Mouse (Mus musculus): ENCODE results near the gene Mmp12.
"Not testable (repeated sequence)": the region's sequence is repeated elsewhere in the genome, so short reads cannot be mapped to it uniquely, and the experiment has no call there.

Mmp12 gene

DNA sequence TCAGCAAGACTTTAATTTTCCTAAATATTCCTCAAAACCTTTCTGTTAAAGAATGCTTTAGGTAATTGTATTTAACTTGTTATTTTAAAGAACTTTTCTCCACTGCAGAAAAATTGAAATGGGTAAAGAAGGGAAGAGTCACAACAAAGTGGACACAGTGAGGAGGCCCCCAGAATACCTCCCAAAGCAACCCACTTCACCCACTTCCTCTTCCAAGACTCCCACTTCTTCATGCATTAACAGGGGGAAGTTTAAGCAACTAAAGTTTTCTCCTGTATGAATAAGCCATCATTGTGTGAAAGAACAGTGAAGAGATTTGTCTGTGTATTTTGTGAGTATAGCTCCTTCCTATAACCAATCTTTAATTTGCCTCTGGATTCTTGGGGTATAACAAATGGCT is at the start of gene Mmp12:
Mmp12 (plus strand) TSS at position 275 of the 400 bp plus-strand sequence.
- no peak for DNase-seq

DNA sequence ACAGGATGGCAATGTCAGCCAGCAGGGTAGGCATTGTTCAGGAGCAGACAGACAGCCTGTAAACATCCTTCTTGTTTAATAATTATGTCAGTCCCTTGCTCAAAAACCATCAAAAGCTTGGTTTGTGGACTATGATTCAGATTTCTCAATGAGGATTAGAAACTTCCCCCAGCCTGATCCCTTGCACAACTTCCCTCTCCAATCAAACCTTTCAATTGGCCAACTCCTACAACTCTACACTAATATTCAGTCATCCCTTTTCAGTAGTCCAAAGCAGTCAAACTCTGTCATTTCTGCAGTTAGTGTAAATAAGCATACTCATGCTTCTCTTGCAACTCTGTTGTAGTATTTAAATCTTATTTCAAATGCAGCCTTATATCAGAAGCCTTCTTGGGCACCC is 12.3 kb upstream of the Mmp12 start:
- no peak for DNase-seq

DNA sequence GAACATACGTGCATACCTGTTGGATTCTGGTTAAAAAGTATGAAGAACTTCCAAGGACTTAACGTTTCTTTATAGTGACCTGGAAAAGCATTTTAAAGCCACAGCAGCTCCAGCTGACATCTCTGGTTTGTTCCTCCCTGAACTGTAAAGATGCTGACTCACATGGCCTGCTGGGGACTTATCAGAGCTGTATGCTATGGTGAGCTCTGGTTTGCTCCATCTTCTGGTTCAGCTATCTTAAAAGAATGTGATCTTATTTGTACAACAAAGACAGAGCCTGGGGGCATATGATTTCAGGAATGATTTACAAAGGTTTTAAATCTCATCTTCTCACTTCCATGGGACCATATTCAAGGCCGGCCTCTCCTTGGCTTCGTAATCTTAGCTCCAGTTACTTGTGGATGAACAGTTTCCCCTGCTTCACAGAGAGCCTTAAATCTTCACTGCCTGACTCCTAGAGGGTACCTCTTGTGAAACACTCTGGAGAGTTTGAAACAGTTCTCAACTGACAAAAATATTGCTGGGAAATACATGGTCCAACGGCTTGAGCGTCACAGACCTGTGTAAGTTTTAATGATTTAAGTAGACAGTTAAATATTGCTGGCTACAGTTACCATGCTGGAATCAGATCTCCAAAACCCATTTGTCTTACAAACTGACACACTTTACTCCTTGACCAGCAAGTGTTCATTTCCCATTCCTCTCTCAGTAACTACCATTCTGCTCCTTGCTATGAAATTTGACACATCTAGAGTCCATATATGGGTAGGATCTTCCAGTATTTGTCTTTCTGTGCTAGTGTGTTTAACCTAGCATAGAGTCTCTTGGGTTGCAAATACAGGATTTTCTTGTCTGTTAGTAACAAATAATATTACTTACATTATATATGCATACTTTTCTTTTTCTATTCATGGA is 8.2 kb upstream of the Mmp12 start:
- DNase-seq = no peak

DNA sequence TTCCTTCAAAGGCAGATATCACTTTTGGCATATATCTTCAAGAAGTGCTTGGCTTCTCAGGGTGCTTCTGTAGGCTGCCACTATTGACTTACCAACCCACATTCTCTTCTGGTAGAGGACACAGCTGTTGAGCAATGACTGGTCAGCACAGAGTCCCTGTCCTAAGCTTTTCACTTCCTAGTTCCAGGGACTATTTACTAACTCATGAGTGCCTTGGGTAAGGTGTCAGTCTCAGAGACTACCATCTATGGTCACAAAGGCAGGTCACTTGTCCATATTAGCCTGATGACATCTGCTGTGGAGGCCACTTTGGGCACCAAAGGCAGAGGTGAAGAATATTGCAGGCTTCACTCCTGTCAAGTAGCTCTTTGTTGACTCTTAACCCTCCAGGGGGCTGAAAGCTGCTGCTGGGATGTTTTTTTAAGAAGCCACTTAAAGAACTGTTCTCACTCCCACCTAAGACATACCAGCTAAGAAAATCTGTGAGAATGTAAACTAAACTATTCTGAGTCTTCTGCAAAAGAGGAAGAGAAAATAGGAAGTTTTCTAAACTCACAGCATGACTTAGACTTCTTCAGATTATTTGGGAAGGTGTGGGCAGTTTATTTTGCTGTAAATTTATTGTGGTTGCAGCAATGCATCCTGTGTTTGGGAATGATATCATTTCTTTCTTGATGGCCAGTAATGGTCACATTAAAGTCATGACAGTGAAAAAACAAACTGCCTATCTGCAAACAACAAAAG is 7.3 kb upstream of the Mmp12 start:
- DNase-seq = no peak

DNA sequence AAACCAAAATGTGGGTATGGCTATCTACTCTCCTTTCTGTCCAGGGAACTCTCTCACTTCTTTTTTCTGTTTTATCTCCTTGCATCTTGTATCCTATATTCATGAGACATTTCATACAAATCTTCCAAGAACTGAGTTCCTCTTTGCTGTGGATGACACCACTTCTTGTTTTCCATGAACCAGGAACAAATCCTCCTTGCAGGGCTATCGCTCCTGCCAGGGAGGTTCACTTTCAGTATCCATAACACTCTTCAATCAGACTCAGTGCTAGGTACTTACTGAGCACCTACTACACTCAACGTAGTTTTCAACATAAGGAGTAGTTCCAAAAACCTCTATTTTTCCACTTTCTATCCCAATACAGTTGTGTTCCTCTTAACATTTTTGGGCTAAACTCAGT is 1.3 kb downstream of the Mmp12 start:
- no peak for DNase-seq

DNA sequence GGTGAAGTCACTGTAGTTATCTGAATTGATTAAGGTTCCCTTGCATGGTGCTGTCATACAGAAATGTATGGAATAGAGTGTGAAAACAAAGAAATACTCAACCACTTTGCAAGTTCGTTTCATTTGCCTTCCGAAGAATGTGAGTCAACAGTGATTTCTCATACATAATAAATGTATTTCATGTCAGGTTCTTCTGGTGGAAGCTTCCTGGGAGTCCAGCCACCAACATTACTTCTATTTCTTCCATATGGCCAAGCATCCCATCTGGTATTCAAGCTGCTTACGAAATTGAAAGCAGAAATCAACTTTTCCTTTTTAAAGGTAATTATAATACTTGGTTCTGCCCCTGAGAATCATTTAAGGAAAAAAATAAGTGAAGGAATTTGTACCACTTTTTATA is 10.4 kb downstream of the Mmp12 start:
- no peak for DNase-seq

DNA sequence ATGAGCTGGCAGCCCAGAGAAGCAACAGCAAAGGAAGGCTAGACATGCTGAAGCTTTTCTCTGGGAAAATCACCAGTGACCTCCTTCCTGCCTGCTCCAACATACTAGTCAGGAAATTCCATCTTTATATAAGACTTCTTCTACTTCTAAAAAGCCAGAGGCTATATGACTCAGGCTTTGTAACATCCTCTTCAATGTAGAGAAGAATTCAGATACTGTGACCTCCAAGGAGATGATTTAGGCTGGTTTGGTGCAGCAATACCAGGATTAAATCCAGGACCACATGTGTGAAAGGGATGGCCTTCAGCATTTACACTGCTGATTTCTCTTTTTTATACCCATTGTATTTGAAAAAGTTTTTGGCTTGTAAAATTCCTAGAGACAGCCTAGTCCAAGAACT is 43.8 kb downstream of the Mmp12 start, which contains the start of gene Mmp1b:
Mmp1b (minus strand) TSS at position 101 of the 400 bp plus-strand sequence.
- DNase-seq = no peak

DNA sequence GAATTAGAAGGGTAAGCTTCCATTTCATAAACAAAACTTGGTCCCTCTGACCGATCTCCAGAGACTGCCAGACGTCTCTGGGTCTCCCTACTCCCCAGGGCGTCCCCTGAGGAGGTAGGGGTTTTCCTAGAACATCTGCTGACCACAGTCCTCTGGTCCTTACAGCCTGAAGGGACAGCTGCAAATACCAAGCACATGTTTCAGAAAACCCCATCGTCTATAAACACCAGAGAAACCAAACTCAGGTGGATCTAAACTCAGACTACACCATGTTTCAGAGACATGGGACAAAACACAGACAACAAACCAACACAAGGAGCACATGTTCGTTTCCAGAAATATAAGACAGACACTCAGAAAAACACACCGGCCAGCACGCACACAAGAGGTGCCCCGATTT is 52.4 kb downstream of the Mmp12 start:
- not testable (repeated sequence) for DNase-seq
